Mouse (Mus musculus): ENCODE results near the gene Strip2.

DNA sequence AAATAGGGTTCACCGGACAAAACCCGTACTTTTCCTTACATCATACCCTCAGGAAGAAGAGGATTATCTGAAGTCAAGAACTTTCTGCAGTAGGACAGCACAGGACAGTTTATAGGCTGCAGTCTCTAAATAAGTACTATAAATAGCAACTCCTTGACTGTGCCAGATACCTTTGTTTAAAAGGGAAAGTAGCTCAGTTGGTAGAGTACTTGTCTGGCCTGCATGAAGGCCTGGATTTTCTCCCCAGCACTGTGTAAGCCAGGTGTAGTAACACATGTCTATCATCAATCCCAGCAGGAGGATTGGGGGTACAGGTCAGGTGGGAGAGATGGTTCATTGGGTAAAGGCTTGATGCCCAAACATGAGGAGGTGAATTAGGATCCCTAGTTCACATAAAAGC is 34.9 kb upstream of the Strip2 start:
- no peak for TF ChIP-seq CTCF (conservative IDR thresholded peaks at IDR 0.05; ENCODE audit: low read length)
- no peak for TF ChIP-seq POU5F1 (IDR thresholded peaks at IDR 0.05; ENCODE audit: borderline replicate concordance, low read length)
- no peak; the same call in 1 of the 2 replicates for TF ChIP-seq NANOG (IDR thresholded peaks at IDR 0.05; ENCODE audit: borderline replicate concordance, low read length)
